Comparison of ENCODE assay signal across 22 mouse cellular contexts in genomic region chr15:82637130-82638075, GRCm38 (mm10). TPM values are rescaled to one million over a fixed set of nuclear protein-coding genes. Genes with fewer than 3 reads are reported as not detected.
A peak's percentile ranks its signal among the peaks of the same experiment; 100 is the strongest.
DNase-seq lines count a peak whose midpoint lies in the region; ATAC-seq lines count a peak whose summit lies in the region.
"Had no signal": no experiment of that assay in that cellular context is flagged by ENCODE, and none has a peak within 500 bp of the region (broad histone marks: within the 10 kb centered on the region; RNA-seq: fewer than 3 reads in every experiment).

No protein-coding gene starts in this region.

- H3K4me2 ChIP-seq in limb, embryonic 11.5 days (ENCODE audit: low read depth, severe bottlenecking), result no peak overlapping the region
- H3K4me2 ChIP-seq in intestine, embryonic 14.5 days (ENCODE audit: low read length), result no peak overlapping the region
- H3K4me2 ChIP-seq in liver, embryonic 15.5 days, result no peak overlapping the region
- H3K4me2 ChIP-seq: embryonic facial prominence, embryonic 15.5 days; hindbrain, embryonic 13.5 days; limb, embryonic 12.5 days; neural tube, embryonic 13.5 days had no signal

- no peak for ATAC-seq in limb, embryonic 11.5 days (ENCODE audit: insufficient number of reproducible peaks, low FRiP score, low TSS enrichment, low read depth)
- ATAC-seq in intestine, embryonic 14.5 days (replicated peaks; ENCODE audit: low FRiP score, low TSS enrichment, low read depth), result no peak
- ATAC-seq in liver, embryonic 15.5 days (ENCODE audit: insufficient read depth), result peak; percentile 34; the same call in 1 of the 2 replicates

- peak; percentile 13 for DNase-seq in limb, embryonic 11.5 days (ENCODE audit: low spot score)
- no peak for DNase-seq in limb, embryonic 10.5 days (ENCODE audit: low spot score)
- peak; percentile 2 for DNase-seq in c-Kit-positive CD71-negative TER-119-negative erythroid progenitor cells, embryonic 14.5 days (ENCODE audit: low read depth)
- peak; percentile 54 for DNase-seq in intestine, embryonic 14.5 days (ENCODE audit: low spot score)
- no peak for DNase-seq in Muller cell, postnatal 12 days (ENCODE audit: inconsistent ontology term)
- DNase-seq in lung, postnatal 10 days, result no peak
- DNase-seq: adrenal gland, adult 2 months; cerebellum, adult 18-20 months; heart, postnatal 14 days; kidney, adult 18-20 months; kidney, postnatal 25 days; layer of hippocampus, postnatal 36 days; thymus, postnatal 25 days had no signal

- H3K27ac ChIP-seq in limb, embryonic 11.5 days (replicated peaks; ENCODE audit: low read depth, low read length), result no peak overlapping the region
- H3K27ac ChIP-seq in limb, embryonic 10.5 days, result no peak overlapping the region
- no peak overlapping the region for H3K27ac ChIP-seq in intestine, embryonic 14.5 days (ENCODE audit: low read depth)
- no peak overlapping the region for H3K27ac ChIP-seq in liver, embryonic 15.5 days (replicated peaks)
- H3K27ac ChIP-seq: embryonic facial prominence, embryonic 15.5 days; hindbrain, embryonic 13.5 days; limb, embryonic 12.5 days; neural tube, embryonic 13.5 days had no signal

- H3K4me1 ChIP-seq in limb, embryonic 11.5 days (ENCODE audit: control insufficient read depth, insufficient read depth, low read length), result no peaks in the 10 kb centered on the region
- 0 out of 2 replicates have a peak, but pooled peaks cover 3% of the 10 kb centered on the region for H3K4me1 ChIP-seq in limb, embryonic 10.5 days
- 0 out of 2 replicates have a peak, but pooled peaks cover 6% of the 10 kb centered on the region for H3K4me1 ChIP-seq in intestine, embryonic 14.5 days (replicated peaks; ENCODE audit: control insufficient read depth, insufficient read depth, low read length)
- peaks cover 9% of the 10 kb centered on the region; the same call in 1 of the 2 replicates for H3K4me1 ChIP-seq in liver, embryonic 15.5 days (replicated peaks)
- H3K4me1 ChIP-seq: embryonic facial prominence, embryonic 15.5 days; hindbrain, embryonic 13.5 days; limb, embryonic 12.5 days; megakaryocyte, embryonic 14.5 days had no signal

- no peaks in the 10 kb centered on the region for H3K36me3 ChIP-seq in limb, embryonic 11.5 days (ENCODE audit: control insufficient read depth, insufficient read depth, low read length)
- no peaks in the 10 kb centered on the region for H3K36me3 ChIP-seq in limb, embryonic 10.5 days
- H3K36me3 ChIP-seq in intestine, embryonic 14.5 days (ENCODE audit: control insufficient read depth, insufficient read depth, low read length), result no peaks in the 10 kb centered on the region
- no peaks in the 10 kb centered on the region for H3K36me3 ChIP-seq in liver, embryonic 15.5 days (replicated peaks)
- H3K36me3 ChIP-seq: embryonic facial prominence, embryonic 15.5 days; hindbrain, embryonic 13.5 days; limb, embryonic 12.5 days; neural tube, embryonic 13.5 days had no signal

- no peak overlapping the region for H3K9ac ChIP-seq in limb, embryonic 11.5 days (ENCODE audit: low read length)
- H3K9ac ChIP-seq in intestine, embryonic 14.5 days (ENCODE audit: low read length), result no peak overlapping the region
- no peak overlapping the region for H3K9ac ChIP-seq in liver, embryonic 15.5 days
- H3K9ac ChIP-seq: embryonic facial prominence, embryonic 15.5 days; hindbrain, embryonic 13.5 days; limb, embryonic 12.5 days; neural tube, embryonic 13.5 days had no signal

- H3K27me3 ChIP-seq in limb, embryonic 11.5 days (ENCODE audit: control insufficient read depth, insufficient read depth, low read length), result no peaks in the 10 kb centered on the region
- H3K27me3 ChIP-seq in limb, embryonic 10.5 days (ENCODE audit: low read depth, poor library complexity, severe bottlenecking), result no peaks in the 10 kb centered on the region
- no peaks in the 10 kb centered on the region for H3K27me3 ChIP-seq in intestine, embryonic 14.5 days (replicated peaks; ENCODE audit: control insufficient read depth, insufficient read depth, low read length)
- no peaks in the 10 kb centered on the region for H3K27me3 ChIP-seq in liver, embryonic 15.5 days
- H3K27me3 ChIP-seq: embryonic facial prominence, embryonic 15.5 days; hindbrain, embryonic 13.5 days; limb, embryonic 12.5 days; megakaryocyte, embryonic 14.5 days; neural tube, embryonic 13.5 days had no signal

- H3K4me3 ChIP-seq in limb, embryonic 11.5 days (ENCODE audit: low read depth, low read length), result no peak overlapping the region
- no peak overlapping the region for H3K4me3 ChIP-seq in limb, embryonic 10.5 days
- H3K4me3 ChIP-seq in intestine, embryonic 14.5 days (ENCODE audit: low read depth, low read length), result no peak overlapping the region
- H3K4me3 ChIP-seq in liver, embryonic 15.5 days (replicated peaks), result no peak overlapping the region
- H3K4me3 ChIP-seq: embryonic facial prominence, embryonic 15.5 days; hindbrain, embryonic 13.5 days; limb, embryonic 12.5 days; megakaryocyte, embryonic 14.5 days; neural tube, embryonic 13.5 days had no signal

- 84% methylated on average over 14 of the region's 14 CpGs for WGBS in limb, embryonic 11.5 days
- WGBS in limb, embryonic 10.5 days, result 82% methylated on average over 14 of the region's 14 CpGs
- WGBS in intestine, embryonic 14.5 days, result 80% methylated on average over 14 of the region's 14 CpGs
- 59% methylated on average over 14 of the region's 14 CpGs for WGBS in liver, embryonic 15.5 days (ENCODE audit: insufficient replicate concordance)

- H3K9me3 ChIP-seq in limb, embryonic 11.5 days (ENCODE audit: control insufficient read depth, low read length), result no peaks in the 10 kb centered on the region
- H3K9me3 ChIP-seq in limb, embryonic 10.5 days (replicated peaks), result no peaks in the 10 kb centered on the region
- no peaks in the 10 kb centered on the region for H3K9me3 ChIP-seq in intestine, embryonic 14.5 days (ENCODE audit: control insufficient read depth, low read length)
- no peaks in the 10 kb centered on the region for H3K9me3 ChIP-seq in liver, embryonic 15.5 days (replicated peaks)
- H3K9me3 ChIP-seq: embryonic facial prominence, embryonic 15.5 days; hindbrain, embryonic 13.5 days; limb, embryonic 12.5 days; neural tube, embryonic 13.5 days had no signal

RNA-seq across cellular contexts. Expression of gene Cyp2d34, which starts 16.7 kb away (rescaled TPM):
- polyA plus RNA-seq in limb, embryonic 11.5 days (2014; fragmentation: Nextera tagmentation; extraction: Ambion mirVana), result not detected in 2 replicates
- polyA plus RNA-seq in limb, embryonic 10.5 days (2016; fragmentation: Nextera tagmentation; extraction: Ambion mirVana), result not detected in 2 replicates
- not detected in 2 replicates for polyA plus RNA-seq in intestine, embryonic 14.5 days (2014; fragmentation: Nextera tagmentation; extraction: Ambion mirVana)
- polyA plus RNA-seq in liver, embryonic 15.5 days (2015; fragmentation: Nextera tagmentation; extraction: Ambion mirVana), result not detected in 2 replicates
- polyA plus RNA-seq: adrenal gland, adult 2 months; embryonic facial prominence, embryonic 15.5 days; forebrain, embryonic 11.5 days; hindbrain, embryonic 13.5 days; limb, embryonic 12.5 days; lung, embryonic 16.5 days; neural tube, embryonic 13.5 days; testis, adult 2 months had no signal

Comparison
In these comparisons a context has a peak if more than half of its experiments do, and no peak if none do; other contexts are left out.
1. DNase-seq: peak in limb, embryonic 11.5 days (single experiment), c-Kit-positive CD71-negative TER-119-negative erythroid progenitor cells, embryonic 14.5 days (single experiment) and intestine, embryonic 14.5 days (single experiment); none in limb, embryonic 10.5 days (single experiment), Muller cell, postnatal 12 days (single experiment) and lung, postnatal 10 days (single experiment).